Mouse (Mus musculus): ENCODE results near the gene Grpel1.

DNA sequence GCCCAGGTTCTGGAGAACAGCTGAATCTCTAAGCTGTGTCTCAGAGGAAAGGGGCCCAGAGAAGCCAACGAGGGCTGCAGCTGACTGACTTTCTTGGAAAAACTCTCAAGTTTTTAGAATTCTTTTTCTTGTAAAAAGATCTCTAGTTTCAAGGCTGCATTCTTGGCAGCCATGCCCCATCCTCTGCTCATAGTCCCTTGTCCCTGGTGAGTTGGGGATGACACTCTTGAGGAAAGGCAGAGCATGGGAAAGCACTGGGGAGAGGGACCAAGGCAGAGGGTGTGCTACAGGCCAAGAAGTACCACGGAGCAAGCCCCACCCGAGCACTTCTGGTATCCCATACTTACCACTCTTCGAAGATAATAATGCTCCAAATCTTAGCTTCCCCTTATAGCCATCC, 27.9 kb upstream of the Grpel1 start:
- TF ChIP-seq POLR2A (IDR thresholded peaks at IDR 0.05; ENCODE audit: insufficient read depth, low read length) (no peak), CTCF (IDR thresholded peaks at IDR 0.05; ENCODE audit: low read depth, low read length) (no peak)
